Mouse (Mus musculus): ENCODE measurements around the gene Ndufv3.

DNA sequence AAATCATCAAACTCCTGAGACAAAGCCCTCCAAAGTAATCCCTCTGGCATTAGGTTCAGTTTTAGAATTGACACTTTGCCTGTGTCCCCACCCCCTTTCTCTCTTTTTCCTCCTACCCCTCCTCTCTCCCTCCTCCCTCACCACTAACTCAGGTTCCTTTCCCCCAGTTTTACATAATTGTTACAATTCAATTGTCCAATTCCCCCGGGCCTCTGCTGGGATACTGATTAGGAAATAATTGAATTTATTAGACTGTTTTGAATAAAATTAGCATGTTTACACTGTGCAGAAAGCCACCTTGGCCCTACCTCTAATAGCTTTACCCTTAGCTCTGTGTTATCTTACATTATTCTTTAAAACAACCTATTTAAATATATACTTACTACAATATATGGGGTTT is 5.2 kb upstream of the Ndufv3 start:
- TF ChIP-seq CTCF (conservative IDR thresholded peaks at IDR 0.05; ENCODE audit: insufficient read depth, insufficient read length, low read depth, low read length) (no peak), POLR2A (IDR thresholded peaks at IDR 0.05; ENCODE audit: low read depth, low read length) (no peak)

Measured in kidney, adult 2 months (tissue).